Mouse (Mus musculus) B cell, adult 2 months (primary cell): Measurements from ENCODE around the gene Nek10.
A peak's percentile ranks its signal among the peaks of the same experiment; 100 is the strongest.
"Not testable (repeated sequence)": the region's sequence is repeated elsewhere in the genome, so short reads cannot be mapped to it uniquely, and the experiment has no call there.

ENCODE experiments used
- DNase-seq, 2 experiments: peaks; one replicate each; pipeline ENCODE4 v3.0.0; 2022

The Nek10 gene

GRCm38 (mm10) chr14:14803115-14803514 is at the start of gene Nek10:
Gene Nek10 (plus strand): TSS chr14:14803415.
- DNase-seq, result not testable (repeated sequence)

- DNase-seq, result peak; percentile 15 to 45
Measured at GRCm38 (mm10) chr14:14781169-14781568, 22.0 kb upstream of the Nek10 start.

GRCm38 (mm10) chr14:14784223-14784622 is 19.0 kb upstream of the Nek10 start:
- no peak for DNase-seq

- DNase-seq, result no peak
Measured at GRCm38 (mm10) chr14:14786979-14787378, 16.2 kb upstream of the Nek10 start.

GRCm38 (mm10) chr14:14789840-14790470 is 13.3 kb upstream of the Nek10 start:
- no peak for DNase-seq

GRCm38 (mm10) chr14:14799861-14800260 is 3.4 kb upstream of the Nek10 start:
- DNase-seq, result no peak

GRCm38 (mm10) chr14:14800332-14800731 is 2.9 kb upstream of the Nek10 start:
- DNase-seq, result no peak

GRCm38 (mm10) chr14:14800810-14801209 is 2.4 kb upstream of the Nek10 start:
- DNase-seq, result no peak

GRCm38 (mm10) chr14:14803921-14804517 is 804 bp downstream of the Nek10 start:
- peak in 1 of 2 experiments; percentile 5 for DNase-seq

- no peak for DNase-seq
Measured at GRCm38 (mm10) chr14:14804518-14805212, 1.4 kb downstream of the Nek10 start.

- no peak for DNase-seq
Measured at GRCm38 (mm10) chr14:14832520-14833240, 29.5 kb downstream of the Nek10 start.

GRCm38 (mm10) chr14:14833498-14833897 is 30.3 kb downstream of the Nek10 start:
- no peak for DNase-seq

- DNase-seq, result no peak
Measured at GRCm38 (mm10) chr14:14834266-14834665, 31.1 kb downstream of the Nek10 start.

- no peak for DNase-seq
Measured at GRCm38 (mm10) chr14:14837627-14838026, 34.4 kb downstream of the Nek10 start.

- no peak for DNase-seq
Measured at GRCm38 (mm10) chr14:14838109-14838508, 34.9 kb downstream of the Nek10 start.

GRCm38 (mm10) chr14:14842734-14843530 is 39.7 kb downstream of the Nek10 start:
- no peak for DNase-seq

- no peak for DNase-seq
Measured at GRCm38 (mm10) chr14:14852838-14853237, 49.6 kb downstream of the Nek10 start.

GRCm38 (mm10) chr14:14860331-14860730 is 57.1 kb downstream of the Nek10 start:
- DNase-seq, result no peak

GRCm38 (mm10) chr14:14863690-14864356 is 60.6 kb downstream of the Nek10 start:
- DNase-seq, result peak; percentile 81

GRCm38 (mm10) chr14:14869239-14869638 is 66.0 kb downstream of the Nek10 start:
- no peak for DNase-seq

- no peak for DNase-seq
Measured at GRCm38 (mm10) chr14:14870059-14870458, 66.8 kb downstream of the Nek10 start.

- no peak for DNase-seq
Measured at GRCm38 (mm10) chr14:14870463-14870862, 67.2 kb downstream of the Nek10 start.
